Mouse (Mus musculus) E14TG2a.4 (cell line): ENCODE data around the gene Tcf23.

Source experiments
- H3K27me3 ChIP-seq: 2 replicates; pipeline ENCODE4 v1.6.1; 2014; ENCODE audit warnings: low read length, control low read depth; ENCODE audit not compliant: insufficient read depth
- H3K36me3 ChIP-seq: 2 replicates; pipeline ENCODE4 v1.6.1; 2014; ENCODE audit warnings: low read length, control low read depth; ENCODE audit not compliant: insufficient read depth
- H3K4me1 ChIP-seq: replicated peaks from 2 replicates; pipeline ENCODE4 v1.6.1; 2014; ENCODE audit warnings: low read depth, low read length, control low read depth
- H3K4me3 ChIP-seq: replicated peaks from 2 replicates; pipeline ENCODE4 v1.5.1; 2014; ENCODE audit warnings: mild to moderate bottlenecking, low read length
- H3K9me3 ChIP-seq: 2 replicates; pipeline ENCODE4 v1.6.1; 2014; ENCODE audit warnings: low read length, control low read depth
- CTCF ChIP-seq: conservative IDR thresholded peaks from 2 replicates; pipeline ENCODE4 v1.5.1; 2014; ENCODE audit warnings: low read length
- NANOG ChIP-seq: IDR thresholded peaks from 2 replicates; pipeline ENCODE4 v1.6.1; 2014; ENCODE audit warnings: borderline replicate concordance, low read length, mixed read lengths
- POU5F1 ChIP-seq: IDR thresholded peaks from 2 replicates; pipeline ENCODE4 v1.6.1; 2014; ENCODE audit warnings: low read length, borderline replicate concordance

Tcf23 gene

GRCm38 (mm10) chr5:31023254-31023653 is 54.8 kb downstream of the Tcf23 start:
- Histone ChIP-seq H3K36me3 (no peaks in the 10 kb centered on the region), H3K9me3 (no peaks in the 10 kb centered on the region), H3K4me3 (no peak overlapping the region), H3K4me1 (peaks cover 27% of the 10 kb centered on the region), H3K27me3 (no peaks in the 10 kb centered on the region)
- TF ChIP-seq POU5F1 (no peak), CTCF (no peak), NANOG (no peak)

- TF ChIP-seq NANOG, result no peak
- TF ChIP-seq POU5F1, result no peak
- TF ChIP-seq CTCF, result no peak
- no peaks in the 10 kb centered on the region for H3K9me3 ChIP-seq
- H3K27me3 ChIP-seq, result no peaks in the 10 kb centered on the region
- no peak overlapping the region for H3K4me3 ChIP-seq
- peaks cover 29% of the 10 kb centered on the region for H3K4me1 ChIP-seq
- H3K36me3 ChIP-seq, result no peaks in the 10 kb centered on the region
These were observed 56.2 kb downstream of the Tcf23 start for GRCm38 (mm10) chr5:31024641-31025040.
